Mouse (Mus musculus) limb, embryonic 12.5 days (tissue): ENCODE measurements around the gene Zfp36l2. TPM values are rescaled to one million over a fixed set of nuclear protein-coding genes. Genes with fewer than 3 reads are reported as not detected.

Experiments used
- ATAC-seq: fragments of 200-750 bp; cut with Nextera tagmentation; 2 replicates; pipeline ENCODE4 v1.8.0; 2017; ENCODE audit warnings: low read depth, moderate TSS enrichment; ENCODE audit not compliant: insufficient number of reproducible peaks, insufficient read depth, low FRiP score, low TSS enrichment
- H3K27ac ChIP-seq: fragments of 300-500 bp; sonication (generic); 2 replicates; pipeline ENCODE4 v1.5.1; 2016; ENCODE audit warnings: mild to moderate bottlenecking, moderate library complexity
- H3K27me3 ChIP-seq: fragments of 300-500 bp; sonication (generic); 2 replicates; pipeline ENCODE4 v1.6.1; 2016; ENCODE audit warnings: mild to moderate bottlenecking, moderate library complexity
- H3K36me3 ChIP-seq: fragments of 300-500 bp; sonication (generic); 2 replicates; pipeline ENCODE4 v1.6.1; 2016; ENCODE audit warnings: mild to moderate bottlenecking, moderate library complexity
- H3K4me1 ChIP-seq: fragments of 300-500 bp; sonication (generic); replicated peaks from 2 replicates; pipeline ENCODE4 v1.6.1; 2016
- H3K4me2 ChIP-seq: fragments of 300-500 bp; sonication (generic); 2 replicates; pipeline ENCODE4 v1.6.1; 2016; ENCODE audit warnings: mild to moderate bottlenecking, moderate library complexity
- H3K4me3 ChIP-seq: fragments of 300-500 bp; sonication (generic); replicated peaks from 2 replicates; pipeline ENCODE4 v1.5.1; 2016; ENCODE audit warnings: mild to moderate bottlenecking
- H3K9ac ChIP-seq: fragments of 300-500 bp; sonication (generic); replicated peaks from 2 replicates; pipeline ENCODE4 v1.6.1; 2016; ENCODE audit warnings: mild to moderate bottlenecking, moderate library complexity
- H3K9me3 ChIP-seq: fragments of 300-500 bp; sonication (generic); 2 replicates; pipeline ENCODE4 v1.6.1; 2016; ENCODE audit warnings: mild to moderate bottlenecking, moderate library complexity
- WGBS: fragments of 180-500 bp; shearing (Covaris S2); methylation state at CpG from one replicate; pipeline ENCODE4 v1.1.7; 2016; 5-methylcytosine and 5-hydroxymethylcytosine counted together
- polyA plus RNA-seq: library from polyadenylated mRNA; unstranded; fragments of >200 nt; fragmentation: Nextera tagmentation; extraction: Ambion mirVana; gene quantifications from 2 replicates; pipeline ENCODE4 v1.2.1, GENCODE M21; 2016

Zfp36l2 gene
- polyA plus RNA-seq, 1 experiment from 2014 or later, result 27.9 TPM

DNA sequence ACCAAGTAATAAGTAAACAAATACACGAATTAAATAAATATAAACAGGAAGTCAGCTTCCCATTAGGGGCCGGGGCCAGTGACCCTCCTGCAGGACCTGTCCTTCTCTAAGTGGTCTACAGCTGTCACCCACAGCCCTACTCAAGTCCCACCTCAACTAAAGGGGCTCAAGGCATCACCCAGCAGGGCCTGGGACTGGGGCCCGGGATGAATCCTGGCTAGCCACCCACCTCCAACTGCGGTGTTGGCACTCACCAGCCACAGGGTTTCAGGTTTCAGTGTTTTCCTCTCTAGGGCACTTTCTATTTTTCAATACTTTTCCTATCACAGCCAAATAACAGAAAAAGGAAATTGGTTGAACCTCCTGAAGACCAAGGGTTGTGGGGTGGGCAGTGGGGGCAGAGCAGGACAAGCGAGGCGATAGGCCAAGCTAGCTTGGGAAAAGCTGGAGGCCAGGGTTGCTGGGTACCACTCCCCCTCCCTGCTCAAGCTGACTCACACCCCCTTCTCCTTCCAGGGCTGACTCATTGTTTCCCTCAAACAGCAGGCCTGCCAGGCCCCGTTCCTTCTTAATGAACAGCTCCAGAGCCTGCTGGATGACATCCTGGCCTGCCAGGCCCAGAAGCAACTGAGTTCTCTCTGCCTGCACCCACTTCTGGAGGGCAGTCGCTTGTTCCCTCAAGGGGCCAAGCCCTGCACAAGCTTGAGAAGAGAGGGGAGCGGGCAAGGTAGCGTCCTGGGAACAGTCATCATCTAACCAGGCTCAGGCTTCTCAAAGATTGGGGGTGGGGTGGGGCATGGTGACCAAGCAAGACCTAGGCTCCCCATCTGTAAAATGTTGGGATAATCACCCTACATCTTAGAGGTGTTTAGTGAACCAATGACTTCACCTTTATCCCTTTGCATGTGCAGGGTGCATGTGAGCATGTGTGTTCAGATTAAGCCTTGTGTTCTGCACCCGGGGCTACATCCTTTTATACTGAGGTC lies 39.0 kb downstream of the Zfp36l2 start:
- no peak overlapping the region for H3K4me3 ChIP-seq
- H3K4me2 ChIP-seq, result peak overlapping the region; percentile 17; the same call in 1 of the 2 replicates
- H3K27ac ChIP-seq, result peak overlapping the region; percentile 89
- no peaks in the 10 kb centered on the region for H3K9me3 ChIP-seq
- peaks cover 57% of the 10 kb centered on the region for H3K4me1 ChIP-seq
- H3K36me3 ChIP-seq, result no peaks in the 10 kb centered on the region
- peak; percentile 67 for ATAC-seq
- H3K27me3 ChIP-seq, result peaks cover 11% of the 10 kb centered on the region
- no peak overlapping the region for H3K9ac ChIP-seq
- WGBS, result 33% methylated on average over 11 of the region's 11 CpGs

GRCm38 (mm10) chr17:84147183-84148108 lies 40.3 kb downstream of the Zfp36l2 start:
- Histone ChIP-seq H3K4me3 (no peak overlapping the region), H3K36me3 (no peaks in the 10 kb centered on the region), H3K9ac (no peak overlapping the region), H3K27ac (no peak overlapping the region), H3K9me3 (no peaks in the 10 kb centered on the region), H3K4me1 (peaks cover 69% of the 10 kb centered on the region), H3K27me3 (peaks cover under 1% of the 10 kb centered on the region; the same call in 1 of the 2 replicates), H3K4me2 (no peak overlapping the region)
- ATAC-seq, result no peak
- WGBS, result 59% methylated on average over 11 of the region's 11 CpGs

- no peak overlapping the region for H3K4me3 ChIP-seq
- H3K9ac ChIP-seq, result 0 out of 2 replicates have a peak overlapping the region, but pooled peaks have one; percentile 8
- peak overlapping the region; percentile 74 for H3K27ac ChIP-seq
- H3K9me3 ChIP-seq, result no peaks in the 10 kb centered on the region
- no peaks in the 10 kb centered on the region for H3K27me3 ChIP-seq
- ATAC-seq, result no peak
- 43% methylated on average over 7 of the region's 7 CpGs for WGBS
- peaks cover 68% of the 10 kb centered on the region for H3K4me1 ChIP-seq
- no peak overlapping the region for H3K4me2 ChIP-seq
- no peaks in the 10 kb centered on the region for H3K36me3 ChIP-seq
Measured at GRCm38 (mm10) chr17:84146458-84147182, 41.1 kb downstream of the Zfp36l2 start.

GRCm38 (mm10) chr17:84145826-84146287 lies 41.9 kb downstream of the Zfp36l2 start:
- 20% methylated on average over 10 of the region's 10 CpGs for WGBS
- H3K27me3 ChIP-seq, result no peaks in the 10 kb centered on the region
- H3K4me2 ChIP-seq, result no peak overlapping the region
- no peak overlapping the region for H3K4me3 ChIP-seq
- no peaks in the 10 kb centered on the region for H3K9me3 ChIP-seq
- peak overlapping the region; percentile 74 for H3K27ac ChIP-seq
- peaks cover 75% of the 10 kb centered on the region for H3K4me1 ChIP-seq
- no peaks in the 10 kb centered on the region for H3K36me3 ChIP-seq
- H3K9ac ChIP-seq, result no peak overlapping the region
- ATAC-seq, result no peak

GRCm38 (mm10) chr17:84144762-84145599 lies 42.8 kb downstream of the Zfp36l2 start:
- H3K9ac ChIP-seq, result no peak overlapping the region
- H3K27me3 ChIP-seq, result no peaks in the 10 kb centered on the region
- no peak overlapping the region for H3K4me3 ChIP-seq
- peaks cover 73% of the 10 kb centered on the region for H3K4me1 ChIP-seq
- H3K27ac ChIP-seq, result peak overlapping the region; percentile 46; the same call in 1 of the 2 replicates
- no peaks in the 10 kb centered on the region for H3K9me3 ChIP-seq
- ATAC-seq, result no peak
- no peak overlapping the region for H3K4me2 ChIP-seq
- no peaks in the 10 kb centered on the region for H3K36me3 ChIP-seq
- 75% methylated on average over 5 of the region's 5 CpGs for WGBS

DNA sequence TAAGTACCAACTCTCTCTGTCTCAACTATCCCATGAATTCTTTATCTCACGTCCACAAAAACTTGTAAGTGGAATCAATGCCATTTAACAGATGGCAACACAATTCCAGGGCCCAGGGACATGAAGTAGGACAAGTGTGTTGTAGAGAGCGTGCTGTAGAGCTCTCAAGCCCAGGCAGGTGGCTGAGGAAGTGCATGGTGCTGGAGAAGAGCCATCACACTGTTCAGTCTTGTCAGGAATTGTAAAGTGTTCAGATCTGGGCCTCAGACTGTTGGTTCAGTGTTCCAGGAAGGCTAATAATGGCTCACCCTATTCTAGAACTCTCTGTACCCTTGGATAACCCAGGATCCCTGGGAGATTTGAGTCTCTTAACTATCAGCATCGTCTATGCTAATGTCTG lies 43.6 kb downstream of the Zfp36l2 start:
- Histone ChIP-seq H3K27me3 (no peaks in the 10 kb centered on the region), H3K4me1 (peaks cover 65% of the 10 kb centered on the region), H3K4me3 (no peak overlapping the region), H3K27ac (no peak overlapping the region), H3K36me3 (no peaks in the 10 kb centered on the region), H3K9me3 (no peaks in the 10 kb centered on the region), H3K9ac (no peak overlapping the region), H3K4me2 (no peak overlapping the region)
- no peak for ATAC-seq
- 93% methylated on average over 3 of the region's 3 CpGs for WGBS

DNA sequence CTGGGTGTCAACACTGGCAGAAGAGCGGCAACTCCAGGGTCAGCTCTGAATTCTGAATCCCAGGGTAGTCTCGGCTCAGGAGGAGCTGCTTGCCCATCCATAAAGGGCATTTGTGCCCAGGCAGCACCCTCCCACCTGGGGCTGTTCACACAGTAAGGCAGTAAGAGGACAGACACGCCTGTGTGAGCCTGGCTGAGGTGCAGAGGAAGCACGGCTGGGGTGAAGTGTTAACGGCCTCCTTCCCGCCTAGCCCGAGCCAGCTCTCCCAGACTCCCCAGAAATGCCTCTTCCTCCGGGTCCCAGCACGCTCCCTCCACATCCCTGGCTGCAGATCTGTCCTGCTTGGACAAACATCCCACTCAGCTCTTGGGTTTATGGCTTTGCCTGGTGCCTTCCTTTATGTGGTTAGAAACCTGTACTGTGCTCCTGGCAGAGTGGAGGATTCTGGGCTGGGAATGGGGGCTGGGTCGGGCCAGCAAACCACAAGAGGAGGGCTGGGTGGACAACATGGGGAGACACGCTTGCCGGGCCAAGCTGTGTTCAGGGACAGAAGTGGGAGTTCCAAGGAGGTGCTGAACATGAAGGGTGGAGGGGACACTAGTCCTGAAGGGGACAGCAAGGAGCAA lies 44.4 kb downstream of the Zfp36l2 start:
- Histone ChIP-seq H3K9me3 (no peaks in the 10 kb centered on the region), H3K4me3 (no peak overlapping the region), H3K9ac (no peak overlapping the region), H3K4me2 (no peak overlapping the region), H3K27ac (peak overlapping the region; percentile 57), H3K27me3 (no peaks in the 10 kb centered on the region), H3K36me3 (no peaks in the 10 kb centered on the region), H3K4me1 (peaks cover 57% of the 10 kb centered on the region)
- peak; percentile 23; the same call in 1 of the 2 replicates for ATAC-seq
- WGBS, result 31% methylated on average over 12 of the region's 12 CpGs

GRCm38 (mm10) chr17:84141691-84142090 lies 46.1 kb downstream of the Zfp36l2 start:
- H3K9ac ChIP-seq, result no peak overlapping the region
- no peaks in the 10 kb centered on the region for H3K36me3 ChIP-seq
- 90% methylated on average over 6 of the region's 6 CpGs for WGBS
- H3K27ac ChIP-seq, result 0 out of 2 replicates have a peak overlapping the region, but pooled peaks have one; percentile 23
- no peak overlapping the region for H3K4me3 ChIP-seq
- H3K9me3 ChIP-seq, result no peaks in the 10 kb centered on the region
- no peak for ATAC-seq
- H3K27me3 ChIP-seq, result 0 out of 2 replicates have a peak, but pooled peaks cover 5% of the 10 kb centered on the region
- peaks cover 60% of the 10 kb centered on the region for H3K4me1 ChIP-seq
- H3K4me2 ChIP-seq, result no peak overlapping the region

DNA sequence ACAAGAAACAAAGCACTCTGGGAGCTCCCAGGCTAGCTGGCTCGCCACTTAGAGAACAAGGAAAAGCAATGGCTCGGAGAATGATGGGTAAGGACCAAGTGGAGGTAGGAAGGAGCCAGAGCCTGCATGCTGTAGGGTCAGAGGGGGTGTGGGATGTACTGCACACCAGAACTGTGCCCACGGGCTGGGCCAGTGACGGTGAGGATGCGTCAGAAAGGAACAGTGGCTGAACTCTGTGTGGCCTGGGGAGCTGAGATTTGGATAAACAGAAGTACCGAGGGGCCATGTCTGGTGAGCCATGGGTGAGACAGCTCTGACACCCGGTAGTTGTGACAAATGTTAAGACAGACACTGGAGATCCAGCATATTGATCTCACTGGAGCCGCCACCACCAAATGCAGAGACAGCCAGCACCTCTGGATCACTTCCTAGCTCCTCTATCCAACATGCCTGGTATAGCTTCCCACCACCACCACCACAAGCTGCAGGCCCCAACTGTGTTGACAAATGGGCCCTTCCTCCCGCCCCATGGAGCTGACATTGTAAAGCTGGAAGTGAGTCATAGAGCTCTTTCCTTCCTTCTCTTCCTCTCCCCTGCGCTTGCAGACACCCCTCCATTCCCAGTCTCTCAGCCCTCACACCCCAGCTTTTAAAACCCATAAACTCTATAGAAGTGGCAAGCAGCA lies 46.8 kb downstream of the Zfp36l2 start:
- H3K27me3 ChIP-seq, result 0 out of 2 replicates have a peak, but pooled peaks cover 5% of the 10 kb centered on the region
- H3K4me1 ChIP-seq, result peaks cover 60% of the 10 kb centered on the region
- no peaks in the 10 kb centered on the region for H3K36me3 ChIP-seq
- H3K9me3 ChIP-seq, result no peaks in the 10 kb centered on the region
- WGBS, result 63% methylated on average over 10 of the region's 10 CpGs
- no peak overlapping the region for H3K4me3 ChIP-seq
- H3K4me2 ChIP-seq, result no peak overlapping the region
- ATAC-seq, result no peak
- H3K9ac ChIP-seq, result no peak overlapping the region
- 0 out of 2 replicates have a peak overlapping the region, but pooled peaks have one; percentile 23 for H3K27ac ChIP-seq
